Mouse (Mus musculus): Measurements from ENCODE around the gene Tmem238.

DNA sequence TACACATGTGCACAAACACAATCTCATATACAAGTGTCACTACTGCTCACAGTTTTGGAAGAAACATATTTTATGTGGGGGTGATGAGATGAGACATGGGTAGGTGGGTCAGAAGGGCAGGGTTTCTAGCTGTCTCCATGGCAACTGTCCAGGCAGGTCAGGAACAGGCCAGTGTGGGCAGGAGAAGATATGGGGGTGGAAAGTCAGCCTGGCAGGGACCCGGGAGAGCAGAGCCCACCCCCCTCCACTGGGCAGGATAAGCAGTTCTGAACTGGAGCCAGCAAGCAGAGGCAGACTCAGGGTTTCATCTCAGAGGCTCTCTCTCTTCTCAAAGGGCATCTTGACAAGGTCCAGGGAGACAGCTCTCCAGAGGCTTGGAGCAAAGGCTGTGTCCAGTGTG, 48.2 kb upstream of the Tmem238 start:
- TF ChIP-seq POLR2A (IDR thresholded peaks at IDR 0.05; ENCODE audit: control insufficient read depth in 1 of 2, insufficient read depth in 1 of 2, low read depth in 1 of 2, low read length in 2 of 2, poor library complexity in 1 of 2), result no peak
- TF ChIP-seq TAL1 (IDR thresholded peaks at IDR 0.05; ENCODE audit: low read length), result no peak
- no peak for TF ChIP-seq EP300 (IDR thresholded peaks at IDR 0.05; ENCODE audit: low read depth in 1 of 2, low read length in 2 of 2)
- no peak for TF ChIP-seq ZC3H11A (IDR thresholded peaks at IDR 0.05; ENCODE audit: low read depth, low read length)
